Mouse (Mus musculus): ENCODE measurements around the gene Khdc4.
A peak's percentile ranks its signal among the peaks of the same experiment; 100 is the strongest.
"Not testable (repeated sequence)": the region's sequence is repeated elsewhere in the genome, so short reads cannot be mapped to it uniquely, and the experiment has no call there.

The Khdc4 gene

DNA sequence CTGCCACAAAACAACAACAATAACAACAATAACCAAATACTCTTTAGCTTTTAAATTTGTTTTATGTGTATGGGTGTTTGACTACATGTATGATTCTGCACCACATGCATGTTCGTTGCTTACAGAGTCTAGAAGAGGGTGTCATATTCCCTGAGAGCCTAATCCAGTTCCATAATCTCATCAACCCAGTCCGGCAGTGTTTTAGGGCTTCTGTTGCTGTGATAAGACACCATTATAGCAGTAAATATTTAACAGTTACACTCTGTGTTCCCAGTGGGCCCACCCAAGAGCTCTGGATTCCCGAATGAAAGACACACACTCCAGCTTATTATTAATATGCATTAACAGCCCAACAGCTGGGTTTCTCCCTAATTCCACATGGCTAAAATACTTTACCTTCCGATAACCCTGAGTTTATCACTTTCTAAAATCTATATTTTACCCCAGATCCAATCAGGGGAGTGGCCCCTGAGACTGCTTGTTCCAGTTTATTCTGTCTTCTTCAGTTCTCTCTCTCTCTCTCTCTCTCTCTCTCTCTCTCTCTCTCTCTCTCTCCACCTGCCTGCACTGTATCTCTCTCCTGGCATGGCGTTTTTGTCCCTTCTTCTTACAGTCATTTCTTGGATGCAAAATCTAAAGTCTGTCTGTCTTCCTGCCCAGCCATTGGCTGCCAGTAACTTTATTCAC is 27.0 kb upstream of the Khdc4 start:
- DNase-seq = no peak

DNA sequence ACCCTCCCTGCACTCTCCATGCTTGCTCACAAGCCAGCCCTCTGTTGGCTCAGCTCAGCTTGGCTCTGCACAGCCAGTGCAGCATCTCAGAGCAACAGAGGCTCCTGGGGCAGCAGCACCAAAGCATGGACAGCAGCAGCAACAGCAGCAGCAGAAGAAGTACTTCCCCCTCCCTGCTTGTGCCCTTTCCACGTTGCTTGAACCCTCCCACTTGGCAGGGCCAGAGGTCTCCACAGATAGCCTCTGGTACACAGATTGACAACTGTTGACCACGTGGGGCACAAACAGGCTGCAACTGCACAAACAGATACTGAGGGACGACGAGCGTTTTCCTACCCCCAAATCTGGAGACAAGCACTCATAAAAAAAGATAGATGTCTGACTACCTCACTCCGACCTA is 25.8 kb upstream of the Khdc4 start:
- no peak for DNase-seq

DNA sequence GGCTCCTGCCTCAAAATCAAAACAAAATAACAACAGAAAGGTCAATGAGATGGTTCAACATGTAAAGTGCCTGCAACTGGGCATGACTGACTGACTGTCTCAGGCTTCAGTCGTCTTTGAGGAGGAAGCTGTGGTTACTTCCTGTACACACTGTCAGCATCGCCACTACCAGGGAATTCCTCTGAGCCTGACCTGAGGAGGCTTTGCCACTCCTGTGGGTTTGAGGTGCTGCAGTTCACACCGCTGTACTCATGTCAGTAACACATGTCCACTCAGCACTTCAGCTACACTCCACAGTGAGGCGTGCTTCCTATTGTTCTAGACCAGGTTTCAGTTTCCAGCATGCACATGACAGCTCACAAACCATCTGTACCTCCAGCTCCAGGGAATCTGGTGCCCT is 21.5 kb upstream of the Khdc4 start:
- peak; percentile 46 for DNase-seq

DNA sequence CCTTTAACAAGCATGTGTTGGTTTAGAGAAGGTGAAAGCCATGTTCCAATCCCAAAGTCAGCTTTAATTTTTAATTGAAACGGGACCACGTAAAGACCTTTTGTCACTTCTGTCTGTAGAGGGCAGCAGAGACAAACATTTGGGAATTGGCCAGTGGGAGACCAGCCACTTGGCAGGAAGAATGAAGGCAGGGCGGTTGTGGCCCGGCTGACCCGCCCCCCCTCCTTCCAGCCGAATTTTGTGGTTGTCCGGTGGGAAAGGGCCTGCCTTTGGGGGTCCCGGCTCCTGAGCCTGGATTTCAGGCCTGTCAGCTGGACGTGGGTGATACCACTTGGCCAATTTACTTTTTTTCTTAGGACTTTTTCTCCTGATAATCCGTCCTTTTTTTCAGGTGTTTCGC is 8.2 kb upstream of the Khdc4 start:
- peak; percentile 89 for DNase-seq

DNA sequence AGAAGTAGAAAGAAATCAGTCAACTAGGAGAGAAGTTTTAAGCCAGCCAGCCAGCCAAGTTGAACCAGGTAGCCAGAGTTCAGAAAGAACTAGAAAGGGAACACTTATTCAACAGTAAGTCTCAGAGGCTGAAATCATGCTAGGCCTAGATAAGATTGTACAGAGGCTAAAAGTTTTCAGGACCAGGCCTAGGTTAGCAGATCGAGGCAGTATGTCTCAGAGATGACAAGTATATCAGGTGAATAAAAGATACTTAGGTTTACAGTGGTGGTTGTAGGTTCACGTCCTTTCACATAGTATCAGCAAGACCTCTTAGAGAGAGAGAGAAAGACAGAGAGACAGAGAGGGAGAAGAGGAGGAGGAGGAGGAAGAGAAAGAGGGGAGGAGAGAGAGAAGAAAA is 1.8 kb upstream of the Khdc4 start:
- no peak for DNase-seq

DNA sequence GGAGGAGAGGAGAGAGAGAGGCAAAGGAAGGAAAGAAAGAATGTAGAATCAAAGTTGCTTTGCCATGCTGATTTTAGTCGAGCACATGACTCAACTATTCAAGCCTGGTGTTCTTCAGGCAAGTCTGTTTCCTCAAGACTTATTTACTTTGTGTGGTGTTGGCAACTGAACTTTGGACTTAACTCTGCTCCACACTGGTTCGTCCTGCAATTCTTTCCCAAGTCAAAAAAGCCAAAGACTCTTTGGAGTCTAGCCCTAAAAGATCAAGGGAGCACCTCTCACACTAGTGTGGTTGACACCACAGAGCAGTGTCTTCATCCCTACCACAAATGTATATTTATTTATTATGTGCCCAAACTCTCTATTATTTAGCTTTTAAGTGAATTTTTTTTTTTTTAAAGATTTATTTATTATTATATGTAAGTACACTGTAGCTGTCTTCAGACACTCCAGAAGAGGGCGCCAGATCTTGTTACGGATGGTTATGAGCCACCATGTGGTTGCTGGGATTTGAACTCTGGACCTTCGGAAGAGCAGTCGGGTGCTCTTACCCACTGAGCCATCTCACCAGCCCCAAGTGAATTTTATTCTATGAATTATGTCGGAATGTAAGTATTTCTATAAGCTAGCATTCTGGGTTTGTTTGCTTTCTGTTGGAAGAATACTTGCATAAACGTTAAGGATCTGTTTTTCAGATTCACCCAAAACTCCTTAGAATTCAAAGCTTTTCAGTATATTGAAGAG is 1.2 kb upstream of the Khdc4 start:
- no peak for DNase-seq

DNA sequence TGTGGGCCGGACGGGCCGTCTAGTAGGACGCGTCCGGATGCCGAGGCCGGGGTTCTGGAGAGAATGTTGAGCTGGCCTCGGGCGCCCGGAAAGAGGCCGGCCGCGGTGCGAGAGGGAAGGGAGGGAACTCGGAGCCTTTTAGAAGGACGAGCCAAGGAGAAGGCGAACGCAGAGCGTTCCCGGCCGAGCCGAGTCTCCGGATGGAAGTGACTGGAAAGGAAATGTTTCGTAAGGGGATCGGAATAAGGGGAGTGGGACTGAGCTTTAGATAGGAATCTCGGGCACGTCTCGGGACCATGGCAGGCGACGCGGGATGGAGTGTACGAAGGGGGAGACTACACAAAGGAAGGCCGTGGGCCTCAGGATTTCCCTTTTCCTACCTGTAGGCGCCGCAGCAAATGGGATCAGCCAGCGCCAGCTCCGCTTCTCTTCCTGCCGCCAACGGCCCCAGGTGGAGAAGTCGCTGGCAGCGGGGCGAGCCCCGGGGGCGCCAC is 402 bp downstream of the Khdc4 start:
- peak; percentile 53 for DNase-seq

DNA sequence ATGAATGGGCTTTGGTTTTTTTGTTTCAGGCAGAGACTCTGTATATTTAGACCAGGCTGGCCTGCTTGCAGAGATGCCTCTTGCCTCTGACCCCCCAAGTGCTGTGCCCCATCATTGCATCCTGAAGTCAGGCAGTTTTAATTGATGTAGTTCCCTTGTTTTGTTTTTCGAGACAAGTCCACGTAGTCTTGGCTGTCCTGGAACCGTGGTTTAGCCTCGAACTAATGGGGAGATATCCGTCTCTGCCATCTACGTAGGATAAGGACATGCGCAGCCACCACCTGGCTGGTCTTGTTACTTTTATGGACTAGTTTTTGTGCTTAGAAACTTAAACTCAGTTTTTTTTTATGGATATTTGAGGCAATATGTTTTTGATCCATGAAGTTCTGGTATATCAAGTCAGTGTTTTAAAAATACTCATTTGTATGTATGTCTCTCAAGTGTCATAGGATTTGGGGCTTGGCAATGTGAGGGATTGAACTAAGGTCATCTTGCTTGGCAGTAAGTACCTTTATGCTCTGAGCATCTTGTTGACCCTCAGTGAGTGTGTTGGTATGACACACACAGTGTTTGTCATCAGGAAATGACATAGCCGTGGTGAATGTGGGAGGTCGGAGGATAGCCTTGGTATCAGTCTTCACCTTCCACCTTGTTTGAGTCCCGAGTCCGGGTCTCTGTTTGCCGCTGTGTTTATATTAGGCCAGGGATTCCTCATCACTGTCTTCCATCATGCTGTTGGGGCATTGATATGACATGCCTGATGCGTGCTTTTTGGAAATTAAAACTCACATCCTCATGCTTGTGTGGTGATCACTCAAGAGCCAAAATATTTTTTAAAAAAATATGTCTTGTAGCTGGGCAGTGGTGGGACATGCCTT is 1.4 kb downstream of the Khdc4 start:
- no peak for DNase-seq

DNA sequence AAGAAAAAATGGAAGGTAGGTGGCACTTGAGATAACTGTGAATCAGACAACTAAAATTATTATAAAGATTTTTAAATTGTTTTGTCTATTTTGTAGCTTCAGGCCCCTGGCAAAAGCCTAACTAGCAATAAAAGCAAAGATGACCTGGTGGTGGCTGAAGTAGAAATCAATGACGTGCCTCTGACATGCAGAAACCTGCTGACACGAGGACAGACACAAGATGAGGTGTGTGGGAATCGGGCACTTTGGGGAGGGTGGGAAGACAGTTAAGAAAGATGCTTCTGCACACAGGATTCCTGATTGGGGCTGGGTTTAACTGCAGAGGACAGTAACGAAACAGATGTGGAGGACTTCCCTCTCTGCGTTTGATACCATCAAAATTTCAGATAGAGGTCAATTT is 3.5 kb downstream of the Khdc4 start:
- DNase-seq = no peak

DNA sequence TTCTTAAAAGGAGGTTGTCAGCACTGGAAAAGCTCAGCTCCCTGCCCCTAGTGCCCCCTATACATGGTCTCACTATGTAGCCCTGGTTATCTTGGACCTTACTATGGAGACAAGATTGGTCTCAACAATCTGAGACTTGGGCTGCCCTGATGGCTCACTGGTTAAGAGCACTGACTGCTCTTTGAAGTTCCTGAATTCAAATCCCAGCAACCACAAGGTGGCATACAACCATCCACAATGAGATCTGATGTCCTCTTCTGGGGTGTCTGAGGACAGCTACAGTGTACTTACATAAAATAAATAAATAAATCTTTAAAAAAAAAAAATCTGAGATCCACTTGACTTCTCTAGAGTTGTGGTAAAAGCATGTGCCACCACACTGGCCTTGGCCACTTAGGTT is 9.9 kb downstream of the Khdc4 start:
- no peak for DNase-seq

DNA sequence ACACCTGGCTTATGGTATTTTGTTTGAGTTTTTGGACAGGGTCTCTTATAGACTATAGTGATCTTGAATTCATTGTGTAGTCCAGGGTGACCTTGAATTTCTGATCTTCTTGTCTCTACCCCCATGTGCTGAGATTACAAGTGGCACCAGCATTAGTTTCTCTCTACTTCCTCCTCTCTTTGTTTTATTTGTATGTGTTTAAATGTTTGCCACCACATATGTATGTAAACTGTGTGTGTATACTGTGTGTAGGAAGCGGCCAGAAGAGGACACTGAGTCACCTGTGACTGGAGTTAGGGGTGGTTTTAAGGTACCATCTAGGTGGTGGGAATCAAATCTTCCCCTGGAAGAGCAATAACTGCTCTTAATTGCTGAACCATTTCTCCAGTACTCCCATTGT is 12.4 kb downstream of the Khdc4 start:
- DNase-seq = no peak

DNA sequence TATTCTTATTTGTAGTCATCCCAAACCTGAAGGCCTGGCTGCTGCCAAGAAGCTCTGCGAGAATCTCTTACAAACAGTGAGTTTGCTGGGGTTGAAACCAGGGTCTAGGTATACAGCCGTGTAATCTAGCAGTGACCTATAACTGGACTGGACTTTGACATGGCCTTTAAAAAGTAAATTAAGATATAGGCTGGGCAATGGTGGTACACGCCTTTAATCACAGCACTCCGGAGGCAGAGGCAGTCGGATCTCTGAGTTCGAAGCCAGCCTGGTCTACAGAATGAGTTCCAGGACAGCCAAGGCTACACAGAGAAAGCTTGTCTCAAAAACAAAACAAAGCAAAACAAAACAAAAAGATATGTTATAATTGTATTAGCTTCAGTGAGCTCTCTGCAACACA is 13.2 kb downstream of the Khdc4 start:
- no peak for DNase-seq

DNA sequence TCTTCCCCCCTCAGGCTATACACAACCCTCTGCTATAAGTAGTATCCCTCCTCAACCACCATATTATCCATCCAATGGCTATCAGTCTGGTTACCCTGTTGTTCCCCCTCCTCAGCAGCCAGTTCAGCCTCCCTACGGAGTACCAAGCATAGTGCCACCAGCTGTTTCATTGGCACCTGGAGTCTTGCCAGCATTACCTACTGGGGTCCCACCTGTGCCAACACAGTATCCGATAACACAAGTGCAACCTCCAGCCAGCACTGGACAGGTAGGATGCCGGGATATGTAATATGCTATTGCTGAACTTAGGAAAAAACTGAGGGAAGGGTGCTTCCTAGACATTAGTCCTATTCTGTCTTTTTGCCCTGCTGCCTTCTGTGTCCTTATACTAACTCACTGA is 14.6 kb downstream of the Khdc4 start:
- DNase-seq = no peak

DNA sequence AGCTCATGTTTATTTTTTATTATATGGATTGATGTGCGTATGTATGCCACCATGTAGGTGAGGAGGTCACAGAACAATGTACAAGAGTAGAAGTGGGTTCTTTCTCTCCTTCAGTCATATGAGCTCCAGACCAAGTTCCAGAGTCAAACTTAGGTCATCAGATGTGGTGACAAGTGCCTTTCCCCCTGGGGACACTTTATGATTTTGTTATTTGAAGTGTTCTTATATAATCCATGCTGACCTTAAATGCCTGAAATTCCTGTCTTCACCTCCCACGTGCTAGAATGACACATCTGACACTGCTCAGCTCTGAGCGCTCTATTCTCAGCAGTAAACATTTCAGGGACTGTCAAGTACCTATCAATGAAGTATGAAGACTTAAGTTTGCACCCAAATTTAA is 15.6 kb downstream of the Khdc4 start:
- no peak for DNase-seq

DNA sequence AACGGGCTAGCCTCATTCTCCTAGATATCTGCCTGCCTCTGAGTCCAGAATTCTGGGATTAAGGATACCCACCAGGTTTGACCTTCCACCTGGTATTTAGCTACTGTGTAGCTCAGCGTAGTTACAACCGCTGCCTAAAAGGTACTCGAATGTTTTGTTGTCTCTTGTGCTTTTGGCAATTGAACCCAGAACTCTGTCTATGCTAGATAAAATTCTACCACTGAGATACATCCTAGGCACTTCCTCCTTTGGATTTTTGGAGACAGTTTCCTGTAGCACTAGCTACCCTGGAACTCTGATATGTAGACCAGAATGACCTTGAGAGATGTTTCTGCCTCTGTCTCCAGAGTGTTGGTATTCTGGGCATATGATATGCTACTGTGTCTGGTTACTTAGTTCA is 28.1 kb downstream of the Khdc4 start:
- DNase-seq = no peak

DNA sequence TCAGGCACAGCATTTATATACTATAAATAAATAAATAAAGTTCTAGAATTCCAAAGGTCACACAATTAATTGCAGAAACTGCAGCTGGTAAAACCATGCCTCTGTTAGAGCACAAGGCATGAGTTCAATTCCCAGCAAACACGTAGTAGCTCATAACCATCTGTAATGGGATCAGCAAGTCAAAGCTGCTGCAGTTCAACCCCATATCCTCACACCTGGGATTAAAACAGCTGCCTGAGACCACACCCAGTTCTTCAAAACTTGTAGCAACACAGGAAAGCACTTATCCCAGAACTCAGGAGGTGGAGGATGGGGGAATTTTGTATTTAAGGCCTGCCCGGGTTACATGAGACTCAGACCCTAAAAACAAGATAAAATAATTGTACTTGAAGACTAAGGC is 29.1 kb downstream of the Khdc4 start:
- DNase-seq = no peak

DNA sequence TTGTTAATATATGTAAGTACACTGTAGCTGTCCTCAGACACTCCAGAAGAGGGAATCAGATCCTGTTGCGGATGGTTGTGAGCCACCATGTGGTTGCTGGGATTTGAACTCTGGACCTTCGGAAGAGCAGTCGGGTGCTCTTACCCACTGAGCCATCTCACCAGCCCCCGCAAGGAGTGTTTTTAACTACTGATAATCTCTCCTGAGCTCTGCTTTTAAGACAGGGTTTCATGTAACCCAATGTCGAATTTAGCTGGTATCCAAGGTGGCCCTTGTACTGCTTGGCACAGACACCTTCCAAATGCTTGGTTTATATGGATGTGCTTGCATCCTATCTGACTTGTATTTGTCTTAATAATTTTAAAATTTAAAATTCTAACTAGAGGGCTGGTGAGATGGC is 30.1 kb downstream of the Khdc4 start:
- not testable (repeated sequence) for DNase-seq

DNA sequence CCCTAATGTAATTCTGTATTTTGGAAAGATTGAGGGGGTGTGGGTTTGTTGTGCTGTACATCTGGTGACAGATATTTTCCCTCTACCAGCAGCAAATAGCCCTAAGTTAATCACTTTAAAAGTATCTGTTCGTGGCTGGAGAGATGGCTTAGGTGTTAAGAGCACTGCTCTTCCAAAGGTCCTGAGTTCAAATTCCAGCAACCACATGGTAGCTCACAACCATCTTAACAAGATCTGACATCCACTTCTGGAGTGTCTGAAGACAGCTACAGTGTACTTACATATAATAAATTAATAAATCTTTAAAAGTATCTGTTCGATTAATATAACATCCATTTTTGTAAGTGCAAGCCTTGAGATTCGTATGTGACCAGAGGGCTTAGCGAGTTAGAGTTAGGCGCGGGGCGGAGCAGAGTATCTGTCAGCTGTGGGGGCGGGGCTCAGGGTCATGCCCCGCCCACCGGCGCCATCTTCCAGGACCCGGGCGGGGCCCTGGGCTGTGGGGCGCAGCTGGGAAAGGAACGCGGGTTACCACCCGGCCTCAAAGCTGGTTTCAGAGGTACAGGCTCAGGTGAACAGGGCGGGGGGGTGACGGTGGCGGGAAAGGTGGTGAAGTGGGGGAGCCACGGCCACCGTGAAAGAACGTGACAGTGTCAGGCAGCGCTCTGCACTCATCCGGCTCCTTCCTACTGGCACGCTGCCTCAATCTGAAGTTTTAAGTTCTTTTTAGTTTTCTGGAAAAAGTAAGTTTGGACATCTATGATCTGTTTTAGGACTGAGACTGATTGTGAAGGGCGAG is 31.0 kb downstream of the Khdc4 start, which contains the start of gene Rit1:
Gene Rit1, plus strand, starts transcription at position 440 of the 799 bp plus-strand sequence.
- DNase-seq = peak; percentile 93

DNA sequence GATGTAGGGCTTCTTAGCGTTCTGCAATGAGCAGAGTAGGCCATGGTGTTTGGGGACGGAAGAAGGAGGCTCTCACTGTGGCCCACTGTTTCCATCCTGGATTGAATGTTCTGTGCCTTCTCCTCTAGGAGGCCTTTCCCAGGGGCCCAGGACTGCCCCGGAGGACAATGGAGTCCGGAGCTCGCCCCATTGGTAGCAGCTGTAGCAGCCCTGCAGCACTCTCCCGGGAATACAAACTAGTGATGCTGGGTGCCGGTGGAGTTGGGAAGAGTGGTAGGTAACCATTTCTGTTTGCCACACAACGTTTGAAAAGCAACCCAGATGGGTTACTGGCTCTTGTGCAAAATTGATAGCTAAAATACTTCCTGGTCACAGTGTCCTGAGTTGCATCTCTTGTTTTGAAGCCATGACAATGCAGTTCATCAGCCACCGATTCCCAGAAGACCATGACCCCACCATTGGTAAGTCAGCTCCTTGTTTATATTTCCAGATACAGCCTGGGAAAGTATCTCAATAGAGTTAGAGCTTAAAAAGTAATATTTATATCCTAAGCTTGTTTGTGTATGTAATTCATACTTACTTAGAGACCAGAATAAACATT is 31.7 kb downstream of the Khdc4 start:
- DNase-seq = peak; percentile 42

DNA sequence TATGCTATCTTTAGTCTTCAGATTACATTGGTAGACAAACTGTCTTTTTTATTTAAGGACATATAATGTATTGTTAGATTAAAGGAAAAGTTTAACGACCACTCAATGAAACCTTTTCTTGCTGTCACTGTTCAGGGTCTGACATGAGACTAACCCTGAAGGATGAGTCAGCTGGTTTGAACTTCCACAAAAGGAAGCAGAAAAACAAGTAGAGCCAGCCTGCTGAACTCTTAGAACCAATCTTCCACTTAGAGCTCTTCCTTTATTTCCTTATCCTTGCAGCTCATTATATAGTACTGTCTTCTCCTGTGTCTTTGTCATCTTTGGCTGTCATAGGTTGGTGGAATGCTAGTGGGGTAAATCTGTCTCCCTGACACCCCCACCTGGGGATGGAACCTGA is 32.2 kb downstream of the Khdc4 start:
- peak; percentile 37 for DNase-seq

DNA sequence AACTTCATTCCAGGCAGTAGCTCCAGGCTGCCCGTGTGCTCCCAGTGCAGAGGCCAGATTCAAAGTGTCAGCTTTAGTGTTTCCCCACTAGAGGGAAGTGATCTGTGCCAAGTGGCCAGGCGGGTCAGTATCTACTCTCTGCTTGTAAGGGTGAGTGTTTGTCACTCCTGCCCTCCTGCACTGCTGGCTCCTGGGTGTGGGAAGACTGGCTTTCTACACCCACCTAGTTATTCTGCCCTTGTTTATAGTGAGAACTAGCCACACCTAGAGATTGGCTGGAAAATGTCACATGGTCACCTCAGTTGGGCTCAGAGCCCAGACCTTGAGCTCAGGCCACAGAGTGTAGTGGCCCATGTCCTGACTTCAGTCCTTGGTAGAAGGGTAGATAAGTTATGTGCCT is 33.5 kb downstream of the Khdc4 start:
- DNase-seq = peak; percentile 81

DNA sequence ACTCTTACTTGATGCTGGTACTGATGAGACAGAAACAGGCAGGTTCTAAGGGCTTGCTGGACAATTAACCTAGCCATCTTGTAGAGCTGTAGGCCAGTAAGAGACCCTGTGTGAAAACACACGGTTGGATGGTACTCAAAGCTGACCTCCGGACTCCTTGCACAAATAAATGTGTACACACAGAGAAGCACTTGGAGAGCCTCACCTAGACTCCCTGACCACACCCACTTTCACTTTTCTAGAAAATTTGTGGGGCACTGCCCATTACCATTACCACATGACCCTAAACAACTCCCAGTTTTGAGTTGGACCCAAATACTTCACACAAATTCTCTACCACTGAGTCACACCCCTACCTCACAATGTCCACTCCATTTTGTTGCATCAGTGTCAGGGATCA is 51.0 kb downstream of the Khdc4 start:
- no peak for DNase-seq

Data from lung, postnatal 36 days (tissue).